Mouse (Mus musculus) bone marrow, adult 2 months (tissue): ENCODE measurements around the gene Epb41l2.

Experiments used
- CTCF ChIP-seq: fragments of 200-500 bp; IDR thresholded peaks from 2 replicates; pipeline ENCODE4 v1.5.1; 2011; ENCODE audit warnings: low read length, control low read depth; ENCODE audit not compliant: control insufficient read depth, insufficient read depth
- POLR2A ChIP-seq: fragments of 200-500 bp; IDR thresholded peaks from 2 replicates; pipeline ENCODE4 v1.6.1; 2011; ENCODE audit warnings: low read depth, mild to moderate bottlenecking, control low read depth, low read length, borderline replicate concordance; ENCODE audit not compliant: control insufficient read depth

GRCm38 (mm10) chr10:25386868-25387267, 27.3 kb downstream of the Epb41l2 start:
- TF ChIP-seq CTCF, result no peak
- no peak for TF ChIP-seq POLR2A
